Mouse (Mus musculus) liver, embryonic 14.5 days (tissue): ENCODE measurements at regions not wholly inside any gene's neighbourhood (a gene's known extent, or its start where the extent isn't known, plus 50 kb on each side); places are given as distances from the start of the nearest gene placed in this dataset.

ENCODE experiments used
- CTCF ChIP-seq: IDR thresholded peaks from 2 replicates; pipeline ENCODE4 v1.5.1; 2016; ENCODE audit warnings: antibody characterized with exemption, low read depth, control low read depth
- EP300 ChIP-seq: IDR thresholded peaks from 2 replicates; pipeline ENCODE4 v1.6.1; 2016; ENCODE audit warnings: antibody characterized with exemption, low read depth

DNA sequence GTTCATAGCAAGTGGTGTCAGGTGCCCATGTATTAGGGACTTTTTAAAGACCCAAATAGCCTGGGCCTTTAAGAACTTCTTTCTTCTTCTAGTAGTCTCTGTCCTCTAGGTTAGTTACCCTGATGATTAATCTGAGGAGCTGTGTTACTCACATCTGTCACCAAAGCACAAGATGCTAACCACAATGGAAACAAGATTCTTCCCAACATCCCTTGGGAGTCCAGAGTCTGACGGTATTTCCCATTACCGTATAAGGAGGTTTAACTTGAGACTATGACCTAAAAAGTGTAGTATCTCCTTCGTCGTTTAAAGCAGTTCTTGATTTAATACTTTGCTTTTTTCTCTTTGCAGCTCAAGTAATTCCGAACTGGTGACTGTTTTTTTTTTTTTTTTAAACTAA is 67.7 kb upstream of the Fut8 start:
- no peak for TF ChIP-seq EP300
- TF ChIP-seq CTCF, result no peak
